Mouse (Mus musculus): ENCODE measurements around the gene Aldh3b3.
"Not testable (repeated sequence)": the region's sequence is repeated elsewhere in the genome, so short reads cannot be mapped to it uniquely, and the experiment has no call there.

The Aldh3b3 gene

GRCm38 (mm10) chr19:3935896-3936850 lies 22.3 kb upstream of the Aldh3b3 start:
- peak; percentile 92 to 93 for DNase-seq (ENCODE audit: low spot score in 2 of 2)

GRCm38 (mm10) chr19:3942315-3942714 lies 16.1 kb upstream of the Aldh3b3 start:
- peak; percentile 44 to 48 for DNase-seq (ENCODE audit: low spot score in 2 of 2)

- peak; percentile 91 to 93 for DNase-seq (ENCODE audit: low spot score in 2 of 2)
These were observed 15.3 kb upstream of the Aldh3b3 start for GRCm38 (mm10) chr19:3942986-3943735.

GRCm38 (mm10) chr19:3945872-3946564 lies 12.4 kb upstream of the Aldh3b3 start:
- DNase-seq (ENCODE audit: low spot score in 2 of 2), result peak; percentile 53 to 62

- peak; percentile 59 to 69 for DNase-seq (ENCODE audit: low spot score in 2 of 2)
These were observed 11.7 kb upstream of the Aldh3b3 start for GRCm38 (mm10) chr19:3946715-3947114.

- DNase-seq (ENCODE audit: low spot score in 2 of 2), result no peak
These were observed 10.6 kb upstream of the Aldh3b3 start for GRCm38 (mm10) chr19:3947813-3948212.

GRCm38 (mm10) chr19:3948546-3948945 lies 9.9 kb upstream of the Aldh3b3 start:
- no peak for DNase-seq (ENCODE audit: low spot score in 2 of 2)

GRCm38 (mm10) chr19:3950331-3950730 lies 8.1 kb upstream of the Aldh3b3 start:
- DNase-seq (ENCODE audit: low spot score in 2 of 2), result no peak

- no peak for DNase-seq (ENCODE audit: low spot score in 2 of 2)
These were observed 7.0 kb upstream of the Aldh3b3 start for GRCm38 (mm10) chr19:3951461-3951860.

- DNase-seq (ENCODE audit: low spot score in 2 of 2), result no peak
These were observed 6.3 kb upstream of the Aldh3b3 start for GRCm38 (mm10) chr19:3952099-3952498.

GRCm38 (mm10) chr19:3955033-3955432 lies 3.4 kb upstream of the Aldh3b3 start:
- no peak for DNase-seq (ENCODE audit: low spot score in 2 of 2)

GRCm38 (mm10) chr19:3955804-3956203 lies 2.6 kb upstream of the Aldh3b3 start:
- DNase-seq (ENCODE audit: low spot score in 2 of 2), result no peak

GRCm38 (mm10) chr19:3957296-3958036 lies 979 bp upstream of the Aldh3b3 start:
- not testable (repeated sequence) for DNase-seq (ENCODE audit: low spot score in 2 of 2)

- DNase-seq (ENCODE audit: low spot score in 2 of 2), result no peak
These were observed 585 bp downstream of the Aldh3b3 start for GRCm38 (mm10) chr19:3959030-3959429.

- DNase-seq (ENCODE audit: low spot score in 2 of 2), result no peak
These were observed 1.8 kb downstream of the Aldh3b3 start for GRCm38 (mm10) chr19:3960211-3960610.

GRCm38 (mm10) chr19:3961805-3962204 lies 3.4 kb downstream of the Aldh3b3 start:
- not testable (repeated sequence) for DNase-seq (ENCODE audit: low spot score in 2 of 2)

GRCm38 (mm10) chr19:3962469-3962868 lies 4.0 kb downstream of the Aldh3b3 start:
- no peak for DNase-seq (ENCODE audit: low spot score in 2 of 2)

- DNase-seq (ENCODE audit: low spot score in 2 of 2), result no peak
These were observed 5.6 kb downstream of the Aldh3b3 start for GRCm38 (mm10) chr19:3964030-3964429.

GRCm38 (mm10) chr19:3966330-3967075 lies 8.1 kb downstream of the Aldh3b3 start:
- DNase-seq (ENCODE audit: low spot score in 2 of 2), result no peak

GRCm38 (mm10) chr19:3967258-3967657 lies 8.8 kb downstream of the Aldh3b3 start:
- no peak for DNase-seq (ENCODE audit: low spot score in 2 of 2)

- no peak for DNase-seq (ENCODE audit: low spot score in 2 of 2)
These were observed 13.8 kb downstream of the Aldh3b3 start, which contains the start of gene Aldh3b2 for GRCm38 (mm10) chr19:3972229-3972628. Aldh3b2 (plus strand) TSS chr19:3972328.

All from spleen, postnatal 36 days (tissue).